Mouse (Mus musculus) MEL (cell line): ENCODE data around the gene Ddo. TPM values are rescaled to one million over a fixed set of nuclear protein-coding genes. Genes with fewer than 3 reads are reported as not detected.

ENCODE experiments used
- DNase-seq: peaks from one replicate; pipeline ENCODE4 v3.0.0; 2011; ENCODE audit warnings: low read depth, low spot score
- H3K27ac ChIP-seq: 2 replicates; pipeline ENCODE4 v1.5.1; 2012; ENCODE audit warnings: low read depth, mild to moderate bottlenecking, control low read depth, low read length, moderate library complexity; ENCODE audit not compliant: control insufficient read depth
- H3K27me3 ChIP-seq, 2 experiments: fragments of 150-350 bp in 1 of 2; sonication (generic) in 1 of 2; 2 replicates each; pipeline ENCODE4 v1.6.1; 2012; ENCODE audit warnings: low read length in 2 of 2, mild to moderate bottlenecking in 2 of 2, improper control_type of control experiment in 1 of 2, moderate library complexity in 1 of 2; ENCODE audit not compliant: insufficient read depth in 2 of 2, control insufficient read depth in 1 of 2
- H3K36me3 ChIP-seq, 2 experiments: 2 replicates each; pipeline ENCODE4 v1.6.1; 2012 to 2014; ENCODE audit warnings: low read length in 2 of 2, improper control_type of control experiment in 1 of 2, inconsistent platforms in 1 of 2, mild to moderate bottlenecking in 1 of 2; ENCODE audit not compliant: insufficient read depth in 2 of 2, control insufficient read depth in 1 of 2
- H3K4me1 ChIP-seq, 2 experiments: fragments of 150-350 bp in 1 of 2; sonication (generic) in 1 of 2; 2 replicates each; pipeline ENCODE4 v1.6.1; 2012; ENCODE audit warnings: low read length in 2 of 2, improper control_type of control experiment in 1 of 2, mild to moderate bottlenecking in 1 of 2; ENCODE audit not compliant: insufficient read depth in 2 of 2, control insufficient read depth in 1 of 2
- H3K4me3 ChIP-seq, 2 experiments: fragments of 150-350 bp in 1 of 2; sonication (generic) in 1 of 2; 2 replicates each; pipeline ENCODE4 v1.5.1; 2012; ENCODE audit warnings: low read depth in 2 of 2, low read length in 2 of 2, mild to moderate bottlenecking in 2 of 2, moderate library complexity in 2 of 2, control low read depth in 1 of 2, improper control_type of control experiment in 1 of 2; ENCODE audit not compliant: control insufficient read depth in 1 of 2, insufficient read depth in 1 of 2
- H3K79me2 ChIP-seq: 2 replicates; pipeline ENCODE4 v1.6.1; 2012; ENCODE audit warnings: mild to moderate bottlenecking, low read length, moderate library complexity; ENCODE audit not compliant: control insufficient read depth, poor library complexity, insufficient read depth
- H3K9ac ChIP-seq: 2 replicates; pipeline ENCODE4 v1.6.1; 2012; ENCODE audit warnings: low read depth, mild to moderate bottlenecking, control low read depth, low read length, moderate library complexity; ENCODE audit not compliant: control insufficient read depth, poor library complexity, severe bottlenecking
- H3K9me3 ChIP-seq: fragments of 150-350 bp; sonication (generic); replicated peaks from 2 replicates; pipeline ENCODE4 v1.6.1; 2012; ENCODE audit warnings: mild to moderate bottlenecking, low read length, improper control_type of control experiment, moderate library complexity; ENCODE audit not compliant: insufficient read depth
- BHLHE40 ChIP-seq: IDR thresholded peaks from 2 replicates; pipeline ENCODE4 v1.6.1; 2012; ENCODE audit warnings: low read depth, mild to moderate bottlenecking, inconsistent platforms, low read length, improper control_type of control experiment, borderline replicate concordance
- ELF1 ChIP-seq: IDR thresholded peaks from 2 replicates; pipeline ENCODE4 v1.6.1; 2014; ENCODE audit warnings: low read depth, mild to moderate bottlenecking, inconsistent platforms, low read length, improper control_type of control experiment, moderate library complexity
- HCFC1 ChIP-seq: IDR thresholded peaks from 2 replicates; pipeline ENCODE4 v1.6.1; 2012; ENCODE audit warnings: low read depth, mild to moderate bottlenecking, inconsistent platforms, low read length, improper control_type of control experiment, moderate library complexity
- MAFK ChIP-seq: IDR thresholded peaks from 2 replicates; pipeline ENCODE4 v1.6.1; 2011; ENCODE audit warnings: low read depth, mild to moderate bottlenecking, low read length, improper control_type of control experiment, borderline replicate concordance
- MAX ChIP-seq: IDR thresholded peaks from 2 replicates; pipeline ENCODE4 v1.6.1; 2011; ENCODE audit warnings: low read length, improper control_type of control experiment
- MEF2A ChIP-seq: IDR thresholded peaks from 2 replicates; pipeline ENCODE4 v1.6.1; 2014; ENCODE audit warnings: low read depth, mild to moderate bottlenecking, inconsistent platforms, low read length, improper control_type of control experiment; ENCODE audit not compliant: poor library complexity, insufficient replicate concordance, severe bottlenecking; ENCODE audit errors: extremely low read depth
- MYB ChIP-seq: IDR thresholded peaks from 2 replicates; pipeline ENCODE4 v1.6.1; 2011; ENCODE audit warnings: mild to moderate bottlenecking, low read depth, low read length, improper control_type of control experiment
- NELFE ChIP-seq: IDR thresholded peaks from 2 replicates; pipeline ENCODE4 v1.6.1; 2011; ENCODE audit warnings: low read depth, low read length, improper control_type of control experiment
- POLR2AphosphoS2 ChIP-seq: IDR thresholded peaks from 2 replicates; pipeline ENCODE4 v1.6.1; 2011; ENCODE audit warnings: low read length, improper control_type of control experiment
- RAD21 ChIP-seq: IDR thresholded peaks from 2 replicates; pipeline ENCODE4 v1.6.1; 2011; ENCODE audit warnings: mild to moderate bottlenecking, low read depth, low read length, improper control_type of control experiment
- RCOR1 ChIP-seq: IDR thresholded peaks from 2 replicates; pipeline ENCODE4 v1.6.1; 2012; ENCODE audit warnings: low read depth, mild to moderate bottlenecking, inconsistent platforms, low read length, improper control_type of control experiment
- SMC3 ChIP-seq: IDR thresholded peaks from 2 replicates; pipeline ENCODE4 v1.6.1; 2011; ENCODE audit warnings: low read depth, low read length, improper control_type of control experiment
- TAL1 ChIP-seq: IDR thresholded peaks from 2 replicates; pipeline ENCODE4 v1.6.1; 2012; ENCODE audit warnings: mild to moderate bottlenecking, inconsistent platforms, low read length, moderate library complexity, mixed read lengths
- TBP ChIP-seq: IDR thresholded peaks from 2 replicates; pipeline ENCODE4 v1.8.0; 2011; ENCODE audit warnings: low read depth, low read length, improper control_type of control experiment
- UBTF ChIP-seq: IDR thresholded peaks from 2 replicates; pipeline ENCODE4 v1.6.1; 2012; ENCODE audit warnings: low read depth, mild to moderate bottlenecking, inconsistent platforms, low read length, improper control_type of control experiment, moderate library complexity, borderline replicate concordance; ENCODE audit not compliant: insufficient read depth
- USF2 ChIP-seq, 2 experiments: IDR thresholded peaks; 2 replicates each; pipeline ENCODE4 v1.6.1; 2011 to 2012; ENCODE audit warnings: improper control_type of control experiment in 2 of 2, low read length in 2 of 2, borderline replicate concordance in 1 of 2, inconsistent platforms in 1 of 2, low read depth in 1 of 2, mild to moderate bottlenecking in 1 of 2; ENCODE audit not compliant: insufficient read depth in 1 of 2
- ZNF384 ChIP-seq: IDR thresholded peaks from 2 replicates; pipeline ENCODE4 v1.6.1; 2012; ENCODE audit warnings: low read depth, mild to moderate bottlenecking, inconsistent platforms, low read length, improper control_type of control experiment
- polyA plus RNA-seq, 2 experiments: library from polyadenylated mRNA; stranded (reverse) in 1 of 2; unstranded in 1 of 2; fragments of >175 nt in 1 of 2; fragments of >200 nt in 1 of 2; gene quantifications; 2 replicates each; pipeline versions ENCODE4 v1.2.1 to v1.2.4; 2012; ENCODE audit warnings: low replicate concordance in 2 of 2, low read depth in 1 of 2; ENCODE audit not compliant: insufficient read length in 2 of 2, insufficient read depth in 1 of 2, missing spikeins in 1 of 2
- total RNA-seq: library from RNA; depleted of rRNA; stranded (reverse); fragments of 300-350 nt; gene quantifications from 2 replicates; pipeline ENCODE4 v1.2.3, GENCODE M21; 2012; rRNA removed

Ddo gene
- total and polyA plus RNA-seq, 3 experiments = 0.04 TPM; not detected in 2

GRCm38 (mm10) chr10:40726989-40727388 lies 97.2 kb downstream of the Ddo start:
- peaks cover 4 to 5% of the 10 kb centered on the region in 2 experiments for H3K27me3 ChIP-seq
- DNase-seq = no peak

DNA sequence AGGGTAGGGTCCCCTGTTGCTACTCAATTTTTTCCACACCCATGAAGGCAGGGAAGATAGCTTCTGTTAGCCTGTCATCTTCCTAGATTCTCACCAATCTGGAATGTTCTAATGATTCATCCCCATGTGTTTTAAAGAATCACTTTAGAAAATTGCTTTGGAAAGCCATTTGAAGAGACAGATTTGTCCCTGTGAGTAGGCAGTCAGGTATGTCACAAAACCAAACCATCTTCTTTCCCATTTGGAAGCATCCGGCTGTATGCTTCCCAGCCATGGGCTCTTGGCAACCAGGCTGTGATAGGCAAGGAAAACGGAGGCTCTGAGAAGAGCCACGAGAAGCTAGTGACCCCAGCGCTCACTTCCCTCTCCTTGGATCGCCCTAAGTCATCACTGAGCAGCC lies 100.4 kb downstream of the Ddo start:
- no peak for DNase-seq
- Histone ChIP-seq H3K27ac (no peak overlapping the region), H3K4me1 (no peaks in the 10 kb centered on the region), H3K9me3 (no peaks in the 10 kb centered on the region), H3K9ac (no peak overlapping the region), H3K4me3 (no peak overlapping the region), H3K27me3 (peaks cover 4 to 6% of the 10 kb centered on the region in 2 experiments), H3K79me2 (no peaks in the 10 kb centered on the region), H3K36me3 (no peaks in the 10 kb centered on the region)
- TF ChIP-seq MAFK (no peak), BHLHE40 (no peak), USF2 (IDR thresholded peaks at IDR 0.05; ENCODE audit: borderline replicate concordance in 1 of 2, insufficient read depth in 1 of 2, low read depth in 1 of 2, low read length in 2 of 2) (no peak), UBTF (no peak), ELF1 (no peak), MEF2A (no peak), SMC3 (no peak), MAX (no peak), HCFC1 (no peak), MYB (no peak), TAL1 (no peak), NELFE (no peak), TBP (no peak)

More at GRCm38 (mm10) chr10:40726989-40727388, 97.2 kb downstream of the Ddo start:
- Histone ChIP-seq H3K79me2 (no peaks in the 10 kb centered on the region), H3K4me3 (no peak overlapping the region), H3K9ac (no peak overlapping the region), H3K36me3 (no peaks in the 10 kb centered on the region), H3K27ac (no peak overlapping the region), H3K4me1 (no peaks in the 10 kb centered on the region), H3K9me3 (no peaks in the 10 kb centered on the region)
- TF ChIP-seq ZNF384 (no peak), RCOR1 (no peak), TAL1 (no peak), NELFE (no peak), POLR2AphosphoS2 (no peak), TBP (no peak), RAD21 (no peak)

Other genes starting within 250 kb of the Ddo start
- not detected in 2 replicates for gene Slc22a16, start 59.7 kb upstream of the Ddo start, total RNA-seq
- gene Slc22a16, start 59.7 kb upstream of the Ddo start, polyA plus RNA-seq = not detected
- gene Mettl24, start 53.3 kb downstream of the Ddo start, total RNA-seq = not detected in 2 replicates
- gene Mettl24, start 53.3 kb downstream of the Ddo start, polyA plus RNA-seq = not detected